Mouse (Mus musculus): ENCODE measurements around the gene Sema3f.

DNA sequence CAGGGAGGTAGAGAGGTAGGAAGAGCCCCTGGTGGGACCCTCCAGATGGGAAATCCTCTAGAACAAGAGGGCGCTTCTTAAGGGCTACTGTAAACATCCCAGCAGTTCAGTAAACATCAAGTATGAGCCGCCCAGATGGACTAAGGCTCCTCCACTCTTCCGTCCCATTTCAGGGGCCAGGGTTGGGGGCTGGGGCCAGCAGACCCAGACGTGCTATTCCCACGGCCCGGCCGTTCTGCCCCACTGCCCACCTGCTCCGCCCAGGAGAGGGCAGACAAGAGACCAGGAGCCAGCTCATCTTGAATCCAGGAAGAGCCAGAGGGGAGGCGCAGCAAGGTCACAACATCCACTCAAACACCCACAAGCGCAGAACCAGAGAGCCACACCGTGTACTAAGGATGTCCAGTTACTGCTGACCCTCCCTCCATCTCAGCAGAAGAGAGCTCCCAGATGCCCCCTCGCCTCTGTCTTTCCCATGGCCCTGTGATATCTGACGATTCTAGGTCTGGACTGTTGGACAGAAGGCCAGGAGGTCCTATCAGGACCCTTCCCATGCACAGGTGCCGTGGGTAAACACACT lies 11.6 kb downstream of the Sema3f start:
- TF ChIP-seq POLR2A (IDR thresholded peaks at IDR 0.05; ENCODE audit: low read depth, low read length) (no peak), CTCF (IDR thresholded peaks at IDR 0.05; ENCODE audit: borderline replicate concordance, insufficient read depth, low read length) (no peak)
